Mouse (Mus musculus) neural tube, embryonic 14.5 days (tissue): ENCODE results near the gene Wbp1l. TPM values are rescaled to one million over a fixed set of nuclear protein-coding genes. Genes with fewer than 3 reads are reported as not detected.
A peak's percentile ranks its signal among the peaks of the same experiment; 100 is the strongest.
"Not testable (repeated sequence)": the region's sequence is repeated elsewhere in the genome, so short reads cannot be mapped to it uniquely, and the experiment has no call there.

Source experiments
- ATAC-seq: fragments of 200-750 bp; cut with Nextera tagmentation; 2 replicates; pipeline ENCODE4 v1.8.0; 2017; ENCODE audit warnings: low read depth, mild to moderate bottlenecking, moderate TSS enrichment, moderate library complexity
- H3K27ac ChIP-seq: fragments of 300-500 bp; sonication (generic); 2 replicates; pipeline ENCODE4 v1.5.1; 2014; ENCODE audit warnings: low read depth, mild to moderate bottlenecking, control low read depth, low read length, moderate library complexity, mixed read lengths
- H3K27me3 ChIP-seq: fragments of 300-500 bp; sonication (generic); 2 replicates; pipeline ENCODE4 v1.6.1; 2014; ENCODE audit warnings: low read length; ENCODE audit not compliant: control insufficient read depth, insufficient read depth
- H3K36me3 ChIP-seq: fragments of 300-500 bp; sonication (generic); 2 replicates; pipeline ENCODE4 v1.6.1; 2014; ENCODE audit warnings: low read length, mixed read lengths; ENCODE audit not compliant: control insufficient read depth, insufficient read depth
- H3K4me1 ChIP-seq: fragments of 300-500 bp; sonication (generic); 2 replicates; pipeline ENCODE4 v1.6.1; 2014; ENCODE audit warnings: low read length; ENCODE audit not compliant: control insufficient read depth, insufficient read depth
- H3K4me2 ChIP-seq: fragments of 300-500 bp; sonication (generic); 2 replicates; pipeline ENCODE4 v1.6.1; 2014; ENCODE audit warnings: mild to moderate bottlenecking, low read depth, low read length, control low read depth
- H3K4me3 ChIP-seq: fragments of 300-500 bp; sonication (generic); 2 replicates; pipeline ENCODE4 v1.5.1; 2014; ENCODE audit warnings: low read depth, low read length, control low read depth, mixed read lengths
- H3K9ac ChIP-seq: fragments of 300-500 bp; sonication (generic); replicated peaks from 2 replicates; pipeline ENCODE4 v1.6.1; 2014; ENCODE audit warnings: low read depth, mild to moderate bottlenecking, control low read depth, low read length, mixed read lengths
- H3K9me3 ChIP-seq: fragments of 300-500 bp; sonication (generic); 2 replicates; pipeline ENCODE4 v1.6.1; 2016; ENCODE audit warnings: low read length; ENCODE audit not compliant: control insufficient read depth
- WGBS: fragments of 180-500 bp; shearing (Covaris S2); extraction: QIAGEN DNeasy Blood & Tissue Kit; methylation state at CpG from one replicate; pipeline ENCODE4 v1.1.7; 2014; 5-methylcytosine and 5-hydroxymethylcytosine counted together
- polyA plus RNA-seq: library from polyadenylated mRNA; unstranded; fragments of >200 nt; fragmentation: Nextera tagmentation; extraction: Ambion mirVana; gene quantifications from 2 replicates; pipeline ENCODE4 v1.2.1, GENCODE M21; 2014

Gene Wbp1l
- polyA plus RNA-seq, 1 experiment from 2014 or later, result 28.2 TPM

- Histone ChIP-seq H3K4me1 (no peaks in the 10 kb centered on the region), H3K9me3 (no peaks in the 10 kb centered on the region), H3K4me3 (no peak overlapping the region), H3K4me2 (no peak overlapping the region), H3K36me3 (no peaks in the 10 kb centered on the region), H3K9ac (no peak overlapping the region), H3K27me3 (no peaks in the 10 kb centered on the region), H3K27ac (no peak overlapping the region)
- no peak for ATAC-seq
- 72% methylated on average over 14 of the region's 14 CpGs for WGBS
Measured at GRCm38 (mm10) chr19:46564043-46564462, 34.8 kb upstream of the Wbp1l start.

GRCm38 (mm10) chr19:46571211-46571877 lies 27.5 kb upstream of the Wbp1l start:
- not testable (repeated sequence) for H3K27ac ChIP-seq, H3K9me3 ChIP-seq, H3K36me3 ChIP-seq, H3K9ac ChIP-seq, ATAC-seq, H3K4me1 ChIP-seq, H3K27me3 ChIP-seq
- 76% methylated on average over 3 of the region's 3 CpGs for WGBS
- Histone ChIP-seq H3K4me3 (peak overlapping the region; percentile 66), H3K4me2 (peak overlapping the region; percentile 71)

DNA sequence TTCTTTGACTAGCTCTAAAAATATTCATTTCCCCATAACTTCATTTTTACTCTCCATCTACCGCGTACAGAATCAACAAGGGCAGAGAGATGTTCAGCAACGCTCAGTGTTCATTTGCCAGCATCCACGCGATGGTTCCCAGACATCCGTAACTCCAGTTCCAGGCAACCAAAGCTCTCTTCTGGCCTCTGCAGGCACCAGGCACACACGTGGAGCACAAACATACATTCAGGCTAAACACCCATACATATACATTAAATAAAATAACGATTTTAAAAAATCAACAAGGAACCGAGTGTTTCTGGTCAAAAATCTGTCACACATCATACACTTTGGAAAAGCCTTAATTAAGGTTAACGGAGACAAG lies 27.0 kb upstream of the Wbp1l start:
- Histone ChIP-seq H3K9me3 (no peaks in the 10 kb centered on the region), H3K4me2 (peak overlapping the region; percentile 71), H3K27ac (no peak overlapping the region), H3K4me1 (peaks cover 9% of the 10 kb centered on the region; the same call in 1 of the 2 replicates), H3K27me3 (no peaks in the 10 kb centered on the region), H3K9ac (peak overlapping the region; percentile 74; the same call in 1 of the 2 replicates), H3K4me3 (peak overlapping the region; percentile 66), H3K36me3 (no peaks in the 10 kb centered on the region)
- WGBS, result 15% methylated on average over 10 of the region's 10 CpGs
- ATAC-seq, result no peak

GRCm38 (mm10) chr19:46572548-46572947 lies 26.3 kb upstream of the Wbp1l start:
- H3K4me1 ChIP-seq, result peaks cover 9% of the 10 kb centered on the region; the same call in 1 of the 2 replicates
- peak overlapping the region; percentile 66 for H3K4me3 ChIP-seq
- H3K27ac ChIP-seq, result peak overlapping the region; percentile 69
- H3K36me3 ChIP-seq, result no peaks in the 10 kb centered on the region
- WGBS, result under 1% methylated on average over 17 of the region's 17 CpGs
- peak; percentile 49 for ATAC-seq
- H3K9me3 ChIP-seq, result no peaks in the 10 kb centered on the region
- no peaks in the 10 kb centered on the region for H3K27me3 ChIP-seq
- H3K9ac ChIP-seq, result peak overlapping the region; percentile 74
- peak overlapping the region; percentile 71 for H3K4me2 ChIP-seq

- ATAC-seq, result peak; percentile 95
- Histone ChIP-seq H3K9ac (peak within 1 kb of the TSS; percentile 74), H3K36me3 (no peaks in the 10 kb centered on the region), H3K4me3 (peak within 1 kb of the TSS; percentile 66), H3K4me1 (peaks cover 9% of the 10 kb centered on the region; the same call in 1 of the 2 replicates), H3K27me3 (no peaks in the 10 kb centered on the region), H3K4me2 (peak within 1 kb of the TSS; percentile 80), H3K9me3 (no peaks in the 10 kb centered on the region), H3K27ac (peak within 1 kb of the TSS; percentile 69)
- under 1% methylated on average over 62 of the region's 67 CpGs for WGBS
Measured at GRCm38 (mm10) chr19:46572951-46573937, 25.6 kb upstream of the Wbp1l start, which contains the start of the genes Arl3 and Sfxn2. Gene Arl3, minus strand, starts transcription at chr19:46573198. Gene Sfxn2, plus strand, starts transcription at chr19:46573365.

- Histone ChIP-seq H3K4me2 (peak overlapping the region; percentile 80), H3K27ac (no peak overlapping the region), H3K4me3 (peak overlapping the region; percentile 66), H3K9ac (peak overlapping the region; percentile 60), H3K4me1 (peaks cover 9% of the 10 kb centered on the region; the same call in 1 of the 2 replicates), H3K27me3 (no peaks in the 10 kb centered on the region), H3K9me3 (no peaks in the 10 kb centered on the region), H3K36me3 (no peaks in the 10 kb centered on the region)
- no peak for ATAC-seq
- WGBS, result 49% methylated on average over 6 of the region's 6 CpGs
Measured at GRCm38 (mm10) chr19:46573990-46574389, 24.9 kb upstream of the Wbp1l start.

DNA sequence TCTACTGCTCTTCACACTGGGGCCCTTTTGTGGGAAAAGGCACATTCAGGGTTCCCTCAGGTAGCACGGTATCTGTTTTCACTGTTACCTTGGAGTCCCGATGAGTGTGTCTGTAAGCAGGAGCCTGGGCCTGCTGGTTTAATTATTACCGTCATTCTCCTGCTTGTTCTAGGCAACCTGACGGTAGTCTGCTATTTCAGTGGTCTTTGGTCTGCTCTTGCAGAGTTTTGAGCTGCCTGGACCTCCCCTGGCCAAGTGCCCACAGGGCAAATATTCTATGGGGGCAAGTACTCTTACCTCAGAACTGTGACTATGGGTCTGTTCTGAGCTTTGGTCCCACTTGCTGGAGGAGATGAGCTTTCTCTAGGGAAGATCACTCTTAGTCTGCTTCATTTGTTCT lies 23.7 kb upstream of the Wbp1l start:
- Histone ChIP-seq H3K9me3 (no peaks in the 10 kb centered on the region), H3K4me3 (no peak overlapping the region), H3K4me1 (peaks cover 9% of the 10 kb centered on the region; the same call in 1 of the 2 replicates), H3K9ac (no peak overlapping the region), H3K27me3 (no peaks in the 10 kb centered on the region), H3K27ac (no peak overlapping the region), H3K36me3 (no peaks in the 10 kb centered on the region), H3K4me2 (no peak overlapping the region)
- no peak for ATAC-seq
- WGBS, result 48% methylated on average over 4 of the region's 4 CpGs

DNA sequence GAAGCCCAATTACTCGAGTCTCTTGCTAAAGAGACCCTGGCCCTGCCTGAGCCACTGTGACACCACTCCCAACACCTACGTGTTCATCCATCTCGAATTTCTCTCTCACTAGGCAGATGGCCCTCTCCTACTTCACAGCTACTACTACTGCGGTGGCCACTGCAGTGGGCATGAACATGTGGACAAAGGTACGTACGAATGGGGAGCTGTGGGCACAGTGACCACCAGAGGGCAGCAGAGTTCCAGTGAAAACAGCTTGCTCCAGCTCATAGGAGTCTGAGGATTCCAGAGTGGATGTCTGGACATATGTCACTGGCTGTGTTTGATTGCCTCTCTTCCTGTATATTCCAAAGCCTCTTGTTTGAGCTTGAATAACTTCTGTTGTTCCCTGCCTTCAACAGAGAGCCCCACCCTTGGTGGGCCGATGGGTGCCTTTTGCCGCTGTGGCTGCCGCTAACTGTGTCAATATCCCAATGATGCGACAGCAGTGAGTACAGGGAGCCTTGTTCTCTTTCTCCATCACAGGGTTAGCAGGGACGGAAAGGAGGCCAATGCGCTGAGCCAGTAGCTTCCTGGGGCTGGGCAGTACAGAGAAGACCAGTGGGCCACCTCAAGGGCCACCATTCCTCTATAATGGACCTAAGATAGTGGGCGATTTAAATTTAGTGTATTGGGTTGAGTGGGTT lies 10.9 kb upstream of the Wbp1l start:
- H3K27ac ChIP-seq, result no peak overlapping the region
- H3K9ac ChIP-seq, result no peak overlapping the region
- peak; percentile 79; the same call in 1 of the 2 replicates for ATAC-seq
- H3K4me1 ChIP-seq, result no peaks in the 10 kb centered on the region
- WGBS, result 58% methylated on average over 13 of the region's 13 CpGs
- H3K27me3 ChIP-seq, result no peaks in the 10 kb centered on the region
- no peak overlapping the region for H3K4me3 ChIP-seq
- H3K9me3 ChIP-seq, result no peaks in the 10 kb centered on the region
- peaks cover 8% of the 10 kb centered on the region for H3K36me3 ChIP-seq
- H3K4me2 ChIP-seq, result no peak overlapping the region
